Mouse (Mus musculus): ENCODE results near the gene Bmp8a.
A peak's percentile ranks its signal among the peaks of the same experiment; 100 is the strongest.
"Not testable (repeated sequence)": the region's sequence is repeated elsewhere in the genome, so short reads cannot be mapped to it uniquely, and the experiment has no call there.

Bmp8a gene

DNA sequence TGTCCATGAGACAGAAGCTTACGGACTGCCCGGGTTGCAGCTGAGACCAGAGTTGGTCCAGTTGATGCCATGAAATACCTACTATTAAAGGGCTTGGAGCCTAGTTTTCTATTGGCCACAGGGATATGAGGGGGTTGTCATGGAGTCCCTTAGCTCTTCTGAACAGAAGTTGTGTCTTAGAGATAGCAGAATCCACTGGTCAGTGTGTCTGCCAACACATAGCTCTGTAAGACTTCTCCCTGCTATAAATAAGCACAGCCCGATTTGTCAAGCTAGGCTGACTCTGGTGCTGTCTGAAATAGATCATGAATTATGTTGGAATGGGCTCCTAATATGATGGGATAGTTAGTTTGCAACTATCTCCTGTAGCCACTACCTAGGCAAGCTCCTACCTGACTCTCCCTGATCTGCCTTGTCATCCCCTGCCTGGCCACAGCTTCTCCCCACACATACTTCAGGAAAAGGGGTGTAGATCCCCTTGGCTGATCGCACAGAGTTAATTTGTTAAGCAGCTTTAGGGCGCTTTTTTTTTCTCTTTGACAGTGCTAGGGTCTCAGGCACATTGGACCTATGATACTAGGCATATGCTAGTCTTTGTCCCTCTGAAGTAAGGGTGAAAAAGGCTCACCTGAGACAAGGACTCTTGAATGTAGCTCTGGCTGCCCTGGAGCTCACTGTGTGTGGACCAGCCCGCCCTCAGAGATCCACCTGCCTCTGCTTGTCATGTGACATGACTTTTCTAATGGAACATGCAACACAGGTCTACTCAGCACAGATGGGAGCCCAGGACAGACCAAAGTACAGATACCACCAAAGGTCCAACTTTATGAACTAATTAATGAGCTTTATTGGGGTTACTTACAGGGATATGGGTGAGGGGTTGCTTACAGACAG, 58.1 kb downstream of the Bmp8a start:
- H3K27me3 ChIP-seq (ENCODE audit: control insufficient read depth, insufficient read depth, low read length, poor library complexity, severe bottlenecking) = no peaks in the 10 kb centered on the region
- no peak for DNase-seq (ENCODE audit: low read depth, low spot score)
- peaks cover 9% of the 10 kb centered on the region for H3K36me3 ChIP-seq (ENCODE audit: control insufficient read depth, insufficient read depth, low read length, poor library complexity, severe bottlenecking)

- not testable (repeated sequence) for H3K36me3 ChIP-seq (ENCODE audit: control insufficient read depth, insufficient read depth, low read length, poor library complexity, severe bottlenecking); H3K27me3 ChIP-seq (ENCODE audit: control insufficient read depth, insufficient read depth, low read length, poor library complexity, severe bottlenecking); DNase-seq (ENCODE audit: low read depth, low spot score)
Observed at GRCm38 (mm10) chr4:123283675-123284064, 59.4 kb downstream of the Bmp8a start.

DNA sequence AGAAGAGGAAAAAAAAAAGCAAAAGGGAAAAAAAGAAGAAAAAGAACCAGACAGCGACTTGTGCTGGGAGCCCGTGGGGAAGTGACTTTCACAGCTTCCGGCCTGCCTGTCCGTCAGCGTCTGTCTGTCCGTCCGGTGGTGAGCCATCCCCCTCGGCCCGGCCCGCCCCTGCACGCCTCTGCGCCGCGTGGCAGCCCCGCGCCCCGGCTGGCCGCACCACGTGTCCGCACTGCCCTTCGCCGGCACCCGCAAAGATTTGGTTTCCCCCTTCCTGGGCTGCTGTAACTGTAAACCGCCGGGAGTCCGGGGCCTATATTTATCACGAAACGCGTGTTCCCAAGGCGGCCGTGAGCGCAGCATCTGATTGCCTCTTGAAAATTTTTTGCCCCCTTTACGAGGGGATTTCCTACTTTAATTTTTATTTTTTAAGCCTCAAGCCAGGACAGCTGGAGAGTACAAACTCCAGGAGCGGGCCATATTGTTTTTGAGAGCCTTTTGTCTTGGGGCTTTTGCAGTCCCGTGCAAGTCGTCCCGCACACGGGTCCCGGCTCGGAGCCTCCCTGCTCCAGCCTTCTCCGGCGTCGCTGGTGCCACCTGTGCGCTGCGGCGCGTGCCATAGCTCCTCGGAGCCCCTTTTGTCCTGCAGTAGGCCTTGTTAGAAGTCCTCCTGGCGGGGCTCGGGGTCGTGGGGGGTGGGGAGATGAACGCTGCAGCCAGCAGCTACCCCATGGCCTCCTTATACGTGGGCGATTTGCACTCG, 60.0 kb downstream of the Bmp8a start:
- H3K27me3 ChIP-seq (ENCODE audit: control insufficient read depth, insufficient read depth, low read length, poor library complexity, severe bottlenecking); H3K36me3 ChIP-seq (ENCODE audit: control insufficient read depth, insufficient read depth, low read length, poor library complexity, severe bottlenecking): not testable (repeated sequence)
- DNase-seq (ENCODE audit: low read depth, low spot score) = peak; percentile 42

DNA sequence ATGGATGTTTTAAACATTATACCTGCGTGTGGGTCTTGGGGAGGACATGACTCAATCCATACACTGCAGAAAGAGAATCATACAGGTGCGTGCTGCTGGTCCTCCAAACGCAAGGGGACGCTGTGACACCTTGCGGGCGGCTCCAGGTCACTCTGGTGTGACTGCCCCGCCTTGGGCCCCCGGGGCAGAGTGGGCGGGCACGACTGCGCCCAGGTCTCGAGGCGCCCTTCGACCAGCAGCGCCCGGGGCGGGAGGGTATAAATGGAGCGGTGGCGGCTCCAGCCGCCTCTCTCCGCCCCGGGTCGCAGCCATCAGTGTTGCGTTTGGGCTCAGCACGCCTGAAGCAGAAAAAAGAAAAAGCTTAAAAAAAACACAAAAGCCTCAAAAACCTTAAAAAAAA, 60.6 kb downstream of the Bmp8a start:
- H3K27me3 ChIP-seq (ENCODE audit: control insufficient read depth, insufficient read depth, low read length, poor library complexity, severe bottlenecking) = no peaks in the 10 kb centered on the region
- H3K36me3 ChIP-seq (ENCODE audit: control insufficient read depth, insufficient read depth, low read length, poor library complexity, severe bottlenecking) = 0 out of 2 replicates have a peak, but pooled peaks cover 2% of the 10 kb centered on the region
- DNase-seq (ENCODE audit: low read depth, low spot score) = peak; percentile 96

DNA sequence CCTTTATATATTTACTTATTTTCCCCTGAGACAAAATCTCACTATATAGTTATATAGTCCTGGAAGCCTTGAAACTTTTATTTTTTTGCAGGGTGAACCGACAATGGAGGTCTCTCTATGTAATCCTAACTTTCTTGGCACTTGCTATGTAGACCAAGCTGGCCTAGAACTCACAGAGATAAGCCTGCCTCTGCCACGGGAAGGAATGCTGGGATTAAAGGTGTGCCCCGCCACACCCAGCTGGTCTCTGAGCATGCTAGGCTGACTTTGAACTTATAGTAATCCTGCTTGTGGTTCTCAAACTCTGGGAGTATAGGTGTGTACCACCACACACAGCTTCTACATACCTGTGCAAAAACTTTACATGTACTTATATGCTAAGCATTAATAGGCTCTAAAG, 62.9 kb downstream of the Bmp8a start:
- no peaks in the 10 kb centered on the region for H3K36me3 ChIP-seq (ENCODE audit: control insufficient read depth, insufficient read depth, low read length, poor library complexity, severe bottlenecking)
- no peak for DNase-seq (ENCODE audit: low read depth, low spot score)

GRCm38 (mm10) chr4:123271063-123271462, 72.0 kb downstream of the Bmp8a start:
- H3K27me3 ChIP-seq (ENCODE audit: control insufficient read depth, insufficient read depth, low read length, poor library complexity, severe bottlenecking) = no peaks in the 10 kb centered on the region
- no peaks in the 10 kb centered on the region for H3K36me3 ChIP-seq (ENCODE audit: control insufficient read depth, insufficient read depth, low read length, poor library complexity, severe bottlenecking)
- DNase-seq (ENCODE audit: low read depth, low spot score) = no peak

More for the DNA sequence above, 62.9 kb downstream of the Bmp8a start:
- no peaks in the 10 kb centered on the region for H3K27me3 ChIP-seq (ENCODE audit: control insufficient read depth, insufficient read depth, low read length, poor library complexity, severe bottlenecking)

All from splenic B cell, adult 2 months (primary cell).